Mouse (Mus musculus) liver, adult 2 months (tissue): ENCODE measurements around the gene Casz1.

Experiments
- CTCF ChIP-seq: fragments of 200-500 bp; IDR thresholded peaks from 2 replicates; pipeline ENCODE4 v1.5.1; 2011; ENCODE audit warnings: low read depth, low read length, control low read depth
- POLR2A ChIP-seq: fragments of 200-500 bp; IDR thresholded peaks from 2 replicates; pipeline ENCODE4 v1.6.1; 2011; ENCODE audit warnings: low read length, control low read depth; ENCODE audit not compliant: insufficient read depth; ENCODE audit errors: extremely low read depth

GRCm38 (mm10) chr4:148876166-148876565 is 71.9 kb downstream of the Casz1 start:
- TF ChIP-seq POLR2A (no peak), CTCF (no peak)
